Mouse (Mus musculus) induced T-regulatory cell, adult 2 months (primary cell): ENCODE results near the gene Atf2.

Experiments
- DNase-seq: peaks from one replicate; pipeline ENCODE4 v3.0.0-alpha.2; 2012; ENCODE audit warnings: low read depth

The Atf2 gene

GRCm38 (mm10) chr2:73775683-73776310 is 116.6 kb downstream of the Atf2 start:
- DNase-seq = peak; percentile 16

- DNase-seq = peak; percentile 34
These were observed 117.4 kb downstream of the Atf2 start, which contains the start of gene Chn1 for GRCm38 (mm10) chr2:73774786-73775682. Chn1 (minus strand) TSS chr2:73775346.

- DNase-seq = no peak
These were observed 119.5 kb downstream of the Atf2 start for GRCm38 (mm10) chr2:73772945-73773344.

- DNase-seq = no peak
These were observed 123.8 kb downstream of the Atf2 start for GRCm38 (mm10) chr2:73768669-73769068.
